Mouse (Mus musculus): ENCODE data around the gene Mipep. TPM values are rescaled to one million over a fixed set of nuclear protein-coding genes. Genes with fewer than 3 reads are reported as not detected.

Mipep gene
- polyA plus RNA-seq, 2 experiments = 13.1 to 21.4 TPM

- ATAC-seq (ENCODE audit: low FRiP score, low read depth) = no peak
- peak; percentile 18 for DNase-seq (ENCODE audit: low spot score)
- Histone ChIP-seq H3K4me1 (ENCODE audit: control insufficient read depth, insufficient read depth, low read length) (no peaks in the 10 kb centered on the region), H3K4me3 (replicated peaks; ENCODE audit: low read length) (no peak overlapping the region), H3K4me2 (replicated peaks; ENCODE audit: low read depth, low read length, severe bottlenecking) (no peak overlapping the region), H3K9me3 (ENCODE audit: control insufficient read depth, low read length) (no peaks in the 10 kb centered on the region), H3K9ac (ENCODE audit: low read depth, low read length, severe bottlenecking) (no peak overlapping the region), H3K36me3 (ENCODE audit: control insufficient read depth, insufficient read depth, low read length) (no peaks in the 10 kb centered on the region), H3K27ac (replicated peaks; ENCODE audit: low read depth, low read length) (no peak overlapping the region), H3K27me3 (ENCODE audit: control insufficient read depth, insufficient read depth, low read length) (no peaks in the 10 kb centered on the region)
- 57% methylated on average over 19 of the region's 19 CpGs for WGBS
- TF ChIP-seq POLR2A (IDR thresholded peaks at IDR 0.05; ENCODE audit: borderline replicate concordance, extremely low read depth, insufficient read depth, insufficient read length) = no peak
These were observed 111.0 kb downstream of the Mipep start for GRCm38 (mm10) chr14:60895172-60896000.

- WGBS = 80% methylated on average over 5 of the region's 5 CpGs
- Histone ChIP-seq H3K9me3 (ENCODE audit: control insufficient read depth, low read length) (no peaks in the 10 kb centered on the region), H3K4me1 (ENCODE audit: control insufficient read depth, insufficient read depth, low read length) (no peaks in the 10 kb centered on the region), H3K36me3 (ENCODE audit: control insufficient read depth, insufficient read depth, low read length) (no peaks in the 10 kb centered on the region), H3K27me3 (ENCODE audit: control insufficient read depth, insufficient read depth, low read length) (no peaks in the 10 kb centered on the region), H3K4me2 (replicated peaks; ENCODE audit: low read depth, low read length, severe bottlenecking) (no peak overlapping the region), H3K27ac (replicated peaks; ENCODE audit: low read depth, low read length) (no peak overlapping the region), H3K4me3 (replicated peaks; ENCODE audit: low read length) (no peak overlapping the region), H3K9ac (ENCODE audit: low read depth, low read length, severe bottlenecking) (no peak overlapping the region)
- ATAC-seq (ENCODE audit: low FRiP score, low read depth) = no peak
- no peak for TF ChIP-seq POLR2A (IDR thresholded peaks at IDR 0.05; ENCODE audit: borderline replicate concordance, extremely low read depth, insufficient read depth, insufficient read length)
- no peak for DNase-seq (ENCODE audit: low spot score)
These were observed 113.8 kb downstream of the Mipep start for GRCm38 (mm10) chr14:60898086-60898667.

DNA sequence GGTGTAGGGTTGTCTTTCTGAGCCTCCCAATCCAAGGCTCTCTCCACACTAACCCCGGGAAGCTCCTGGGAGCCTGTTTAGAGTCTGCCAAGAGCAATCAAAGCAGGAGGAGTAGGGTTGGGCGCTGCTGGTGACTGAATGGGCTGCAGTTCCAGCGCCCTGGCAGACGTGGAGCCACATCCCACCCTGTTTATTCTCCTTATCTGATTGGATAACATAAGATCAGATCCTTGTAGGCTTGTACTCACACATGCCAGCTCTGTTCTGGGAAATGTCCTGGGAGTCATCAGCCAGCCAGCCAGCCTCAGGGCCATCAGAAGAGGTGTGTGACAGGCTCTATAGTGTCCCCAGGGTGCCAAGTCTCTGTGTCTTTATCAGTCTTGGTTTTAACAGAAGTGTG is 120.1 kb downstream of the Mipep start:
- 42% methylated on average over 4 of the region's 4 CpGs for WGBS
- Histone ChIP-seq H3K4me3 (replicated peaks; ENCODE audit: low read length) (no peak overlapping the region), H3K4me2 (replicated peaks; ENCODE audit: low read depth, low read length, severe bottlenecking) (no peak overlapping the region), H3K27ac (replicated peaks; ENCODE audit: low read depth, low read length) (no peak overlapping the region), H3K36me3 (ENCODE audit: control insufficient read depth, insufficient read depth, low read length) (no peaks in the 10 kb centered on the region), H3K4me1 (ENCODE audit: control insufficient read depth, insufficient read depth, low read length) (no peaks in the 10 kb centered on the region), H3K9me3 (ENCODE audit: control insufficient read depth, low read length) (no peaks in the 10 kb centered on the region), H3K9ac (ENCODE audit: low read depth, low read length, severe bottlenecking) (no peak overlapping the region), H3K27me3 (ENCODE audit: control insufficient read depth, insufficient read depth, low read length) (no peaks in the 10 kb centered on the region)
- no peak for TF ChIP-seq POLR2A (IDR thresholded peaks at IDR 0.05; ENCODE audit: borderline replicate concordance, extremely low read depth, insufficient read depth, insufficient read length)
- DNase-seq (ENCODE audit: low spot score) = no peak
- no peak for ATAC-seq (ENCODE audit: low FRiP score, low read depth)

- no peak overlapping the region for H3K9ac ChIP-seq (ENCODE audit: low read depth, low read length, severe bottlenecking)
- no peaks in the 10 kb centered on the region for H3K9me3 ChIP-seq (ENCODE audit: control insufficient read depth, low read length)
- H3K4me2 ChIP-seq (replicated peaks; ENCODE audit: low read depth, low read length, severe bottlenecking) = no peak overlapping the region
- no peaks in the 10 kb centered on the region for H3K4me1 ChIP-seq (ENCODE audit: control insufficient read depth, insufficient read depth, low read length)
- H3K27ac ChIP-seq (replicated peaks; ENCODE audit: low read depth, low read length) = no peak overlapping the region
- no peaks in the 10 kb centered on the region for H3K27me3 ChIP-seq (ENCODE audit: control insufficient read depth, insufficient read depth, low read length)
- no peaks in the 10 kb centered on the region for H3K36me3 ChIP-seq (ENCODE audit: control insufficient read depth, insufficient read depth, low read length)
- H3K4me3 ChIP-seq (replicated peaks; ENCODE audit: low read length) = no peak overlapping the region
- no peak for TF ChIP-seq POLR2A (IDR thresholded peaks at IDR 0.05; ENCODE audit: borderline replicate concordance, extremely low read depth, insufficient read depth, insufficient read length)
- DNase-seq (ENCODE audit: low spot score) = no peak
- no peak for ATAC-seq (ENCODE audit: low FRiP score, low read depth)
- 84% methylated on average over 10 of the region's 10 CpGs for WGBS
These were observed 122.3 kb downstream of the Mipep start for GRCm38 (mm10) chr14:60906421-60907374.

DNA sequence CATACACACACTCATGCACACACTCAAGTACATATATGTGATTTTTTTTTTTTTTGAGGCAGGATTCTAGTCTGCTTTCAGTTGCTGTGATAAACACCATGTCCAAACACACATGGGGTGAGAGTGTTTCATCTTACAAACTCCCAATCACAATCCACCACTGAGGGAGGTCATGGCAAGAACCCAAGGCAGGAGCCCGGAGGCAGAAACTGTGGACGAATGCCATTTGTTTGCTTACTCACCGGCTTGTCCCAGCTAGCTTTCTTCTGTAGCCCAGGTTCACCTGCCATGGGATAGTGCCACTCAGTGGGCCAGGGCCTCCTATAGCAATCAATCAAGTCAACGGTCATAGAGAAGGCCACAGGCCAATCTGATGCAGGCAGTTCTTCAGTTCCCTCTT is 125.0 kb downstream of the Mipep start:
- no peak for DNase-seq (ENCODE audit: low spot score)
- Histone ChIP-seq H3K4me2 (replicated peaks; ENCODE audit: low read depth, low read length, severe bottlenecking) (no peak overlapping the region), H3K4me3 (replicated peaks; ENCODE audit: low read length) (no peak overlapping the region), H3K27me3 (ENCODE audit: control insufficient read depth, insufficient read depth, low read length) (no peaks in the 10 kb centered on the region), H3K4me1 (ENCODE audit: control insufficient read depth, insufficient read depth, low read length) (0 out of 2 replicates have a peak, but pooled peaks cover 3% of the 10 kb centered on the region), H3K9me3 (ENCODE audit: control insufficient read depth, low read length) (no peaks in the 10 kb centered on the region), H3K9ac (ENCODE audit: low read depth, low read length, severe bottlenecking) (no peak overlapping the region), H3K36me3 (ENCODE audit: control insufficient read depth, insufficient read depth, low read length) (no peaks in the 10 kb centered on the region), H3K27ac (replicated peaks; ENCODE audit: low read depth, low read length) (no peak overlapping the region)
- TF ChIP-seq POLR2A (IDR thresholded peaks at IDR 0.05; ENCODE audit: borderline replicate concordance, extremely low read depth, insufficient read depth, insufficient read length) = no peak
- 88% methylated on average over 4 of the region's 4 CpGs for WGBS
- ATAC-seq (ENCODE audit: low FRiP score, low read depth) = no peak
